Mouse (Mus musculus) heart, postnatal 25 days (tissue): ENCODE measurements around the gene Tpd52l2. TPM values are rescaled to one million over a fixed set of nuclear protein-coding genes. Genes with fewer than 3 reads are reported as not detected.

Experiments
- DNase-seq: peaks from one replicate; pipeline ENCODE4 v3.0.0; 2022; ENCODE audit warnings: low spot score
- intact Hi-C: fragments of 180-260 bp; cut with DNase I; formaldehyde crosslinking; loops from one replicate; pipeline ENCODE4 v1.15.1; 2025
- total RNA-seq, 2 experiments: library from RNA; stranded (reverse); gene quantifications; 2 replicates each; pipeline ENCODE4 v1.2.3; 2021

Gene Tpd52l2
- total RNA-seq, 2 experiments from 2014 or later, result 59.7 to 66.0 TPM

DNA sequence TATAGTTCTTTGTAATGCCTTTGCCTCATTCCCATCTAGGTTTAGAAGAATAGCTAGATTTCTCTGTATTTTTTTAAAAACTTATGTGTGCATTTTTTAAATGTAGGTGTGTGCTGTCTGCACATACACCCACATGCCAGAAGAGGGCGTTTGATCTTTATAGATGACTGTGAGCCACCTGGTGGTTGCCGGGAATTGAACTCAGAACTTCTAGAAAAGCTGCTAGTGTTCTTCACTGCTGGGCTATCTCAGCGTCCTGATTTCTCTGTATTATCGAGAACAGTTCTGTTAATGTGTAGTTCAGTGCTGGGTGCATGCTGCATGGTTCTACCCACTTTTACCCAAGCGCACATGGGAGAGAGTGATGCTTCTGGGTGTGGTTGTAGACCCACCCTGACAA, 25.9 kb downstream of the Tpd52l2 start:
- no peak for DNase-seq
- intact Hi-C loops, result loop anchor here (2.0 kb wide), 1 partner anchor 46 kb away; no protein-coding TSS in a partner anchor

DNA sequence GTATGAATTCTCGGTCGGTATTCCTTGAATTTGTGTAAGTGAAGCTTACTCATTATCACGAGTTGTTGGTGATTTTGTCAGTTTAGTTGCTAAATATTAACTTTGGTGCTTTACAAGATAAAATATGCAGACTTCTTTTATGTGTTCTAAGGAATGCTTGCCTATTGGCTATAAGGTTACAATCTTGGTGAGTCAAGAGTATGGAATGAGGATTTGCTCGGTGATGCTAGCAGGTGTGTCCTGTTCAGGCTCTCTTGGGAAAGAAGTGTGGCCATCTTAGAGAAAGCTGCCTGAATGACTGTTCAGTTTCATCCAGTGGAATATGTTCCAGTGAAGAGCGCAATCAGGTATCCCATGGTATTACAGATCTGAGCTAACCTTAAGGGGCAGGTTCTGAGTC, 28.6 kb downstream of the Tpd52l2 start:
- intact Hi-C loops, result no loop called here
- DNase-seq, result no peak

DNA sequence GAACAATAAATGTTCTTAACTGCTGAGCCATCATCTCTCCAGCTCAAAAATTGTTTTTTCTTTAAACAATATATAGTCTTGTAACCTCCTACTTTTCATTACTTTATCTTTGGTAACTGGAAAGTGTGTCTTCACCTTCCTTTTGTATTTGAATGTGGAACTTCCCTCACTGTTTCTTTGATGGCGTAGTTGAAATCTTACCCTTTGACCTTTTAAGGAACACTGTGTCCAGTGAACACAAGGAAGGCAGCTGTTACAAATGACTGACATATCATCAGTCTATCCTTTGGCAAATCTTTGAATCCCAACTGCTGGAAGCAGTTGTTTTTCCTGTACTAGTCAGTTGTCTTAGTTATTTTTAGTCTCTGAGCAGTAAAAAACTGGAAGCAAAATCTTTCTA, 32.1 kb downstream of the Tpd52l2 start:
- no peak for DNase-seq
- intact Hi-C loops, result no loop called here

DNA sequence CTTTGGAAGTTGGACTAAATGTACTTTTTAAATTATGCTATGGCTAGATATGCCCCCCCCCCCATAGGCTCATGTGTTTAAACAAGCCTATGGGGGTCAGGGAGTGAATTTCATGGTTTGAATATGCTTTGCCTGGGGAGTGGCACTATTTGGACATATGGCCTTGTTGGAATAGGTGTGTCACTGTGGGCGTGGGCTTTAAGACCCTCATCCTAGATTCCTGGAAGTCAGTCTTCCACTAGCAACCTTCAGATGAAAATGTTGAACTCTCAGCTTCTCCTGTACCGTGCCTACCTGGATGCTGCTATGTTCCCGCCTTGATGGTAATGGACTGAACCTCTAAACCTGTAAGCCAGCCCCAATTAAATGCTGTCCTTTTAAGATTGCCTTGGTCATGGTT, 35.6 kb downstream of the Tpd52l2 start:
- intact Hi-C loops, result no loop called here
- DNase-seq, result no peak

DNA sequence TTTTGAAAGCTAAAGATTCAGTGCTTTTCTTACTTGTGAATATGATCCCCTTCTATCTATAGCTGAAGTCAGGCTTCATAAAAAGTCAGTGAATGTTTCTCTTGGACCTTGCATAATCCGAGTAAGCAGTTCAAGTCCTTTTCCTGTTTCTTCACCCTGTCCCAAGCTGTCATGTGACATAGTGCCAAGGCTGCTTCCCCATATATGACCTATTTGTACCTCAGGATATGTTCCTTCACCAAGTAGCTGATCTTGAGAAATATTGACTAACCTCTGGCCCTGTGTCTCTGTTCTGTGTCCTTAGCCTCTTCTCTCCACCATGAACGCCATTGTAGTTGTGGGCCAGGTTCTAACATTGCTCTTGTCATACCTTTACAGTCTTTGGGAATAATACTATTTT, 39.5 kb downstream of the Tpd52l2 start:
- intact Hi-C loops, result no loop called here
- no peak for DNase-seq

DNA sequence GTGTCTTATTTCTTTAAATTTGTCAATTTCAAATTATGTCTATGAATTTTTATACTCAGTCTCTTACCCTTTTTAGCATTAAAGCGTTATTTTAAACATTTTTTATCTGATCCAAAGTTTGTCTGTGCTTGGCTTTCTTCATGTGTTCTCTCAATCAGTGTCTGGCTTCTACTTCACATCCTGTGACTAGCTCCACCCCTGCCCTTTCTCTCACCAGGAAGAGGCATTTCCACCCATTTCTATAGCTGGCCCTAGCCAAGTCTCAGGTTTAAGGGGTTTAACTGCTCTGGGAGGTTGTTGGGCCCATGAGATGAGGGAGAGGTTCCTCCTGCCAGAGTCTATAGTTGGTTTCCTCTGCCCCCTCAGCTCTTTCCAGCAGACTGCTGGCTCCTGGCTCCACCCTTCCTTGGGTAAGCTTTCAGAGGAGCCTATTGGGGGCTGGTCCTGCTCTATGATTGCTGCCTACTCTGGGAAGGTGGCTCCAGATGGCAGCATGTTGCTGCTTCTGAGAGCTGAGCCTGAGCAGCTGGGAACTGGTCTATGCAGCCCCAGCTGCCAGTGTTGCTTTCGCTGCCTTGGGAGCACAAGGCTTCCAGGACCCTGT, 40.6 kb downstream of the Tpd52l2 start:
- DNase-seq, result peak; percentile 12
- intact Hi-C loops, result no loop called here

DNA sequence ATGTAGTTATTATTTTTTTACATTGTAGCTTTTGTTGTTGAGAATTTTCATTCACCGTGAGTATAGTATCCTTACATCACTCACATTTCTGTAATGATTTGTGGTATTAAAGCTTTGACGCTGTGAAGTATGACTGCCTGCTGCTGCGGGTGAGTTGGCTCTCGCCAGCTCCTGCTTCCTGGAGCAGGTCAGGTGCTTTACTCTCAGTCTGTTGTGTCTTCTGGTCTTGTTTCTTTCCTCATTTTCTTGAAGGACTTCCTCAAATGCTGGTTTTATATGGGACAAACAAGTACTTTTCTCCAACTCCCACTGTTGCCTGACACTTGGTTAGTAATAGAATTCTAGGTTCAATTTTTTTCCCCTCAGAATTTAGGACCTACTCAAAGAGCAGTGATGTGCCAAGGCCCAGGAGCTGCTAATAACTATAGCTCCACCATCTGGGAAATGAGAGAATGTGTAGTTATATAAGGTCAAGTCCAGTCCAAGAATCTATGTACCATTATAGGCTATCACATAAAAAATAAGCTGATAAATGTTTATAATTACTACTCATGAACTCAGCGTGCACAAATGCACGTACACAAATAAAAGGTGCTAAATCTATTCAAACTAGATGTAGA, 44.9 kb downstream of the Tpd52l2 start:
- intact Hi-C loops, result no loop called here
- no peak for DNase-seq

DNA sequence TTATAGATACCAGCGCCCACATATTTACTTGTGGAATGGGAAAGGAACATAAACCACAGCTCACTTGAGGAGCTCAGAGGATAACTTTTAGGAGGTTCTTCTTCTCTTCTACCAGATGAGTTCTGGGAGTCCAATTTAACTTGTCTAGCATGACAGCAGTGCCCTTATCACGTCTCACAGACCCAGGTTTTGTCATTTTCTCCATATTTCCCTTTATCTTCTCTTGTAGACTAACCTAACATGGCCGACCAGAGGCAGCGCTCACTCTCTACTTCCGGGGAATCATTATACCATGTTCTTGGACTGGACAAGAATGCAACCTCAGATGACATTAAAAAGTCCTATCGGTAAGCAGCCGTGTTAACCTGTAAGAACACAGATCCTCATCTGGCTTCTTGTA, 49.2 kb downstream of the Tpd52l2 start:
- DNase-seq, result no peak
- intact Hi-C loops, result no loop called here

DNA sequence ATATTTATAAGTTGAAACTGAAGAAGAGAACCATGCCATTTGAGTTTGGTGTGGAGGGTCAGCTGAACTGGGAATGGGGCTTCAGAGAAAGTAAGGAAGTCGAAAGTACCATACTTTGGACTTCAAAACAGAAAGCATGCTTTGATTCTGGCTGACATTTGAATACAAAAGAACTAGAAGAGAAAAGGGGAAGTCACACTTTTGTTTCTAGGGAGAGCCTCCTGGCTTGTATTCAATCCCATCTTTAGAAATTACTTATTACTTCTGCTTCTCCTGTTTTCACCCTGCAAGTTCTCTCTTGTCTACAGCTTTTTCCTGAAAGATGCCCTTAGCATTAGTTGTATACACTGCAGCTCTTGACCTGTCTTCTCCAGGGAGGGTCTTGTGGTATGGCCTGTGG, 51.3 kb downstream of the Tpd52l2 start:
- no peak for DNase-seq
- intact Hi-C loops, result no loop called here

DNA sequence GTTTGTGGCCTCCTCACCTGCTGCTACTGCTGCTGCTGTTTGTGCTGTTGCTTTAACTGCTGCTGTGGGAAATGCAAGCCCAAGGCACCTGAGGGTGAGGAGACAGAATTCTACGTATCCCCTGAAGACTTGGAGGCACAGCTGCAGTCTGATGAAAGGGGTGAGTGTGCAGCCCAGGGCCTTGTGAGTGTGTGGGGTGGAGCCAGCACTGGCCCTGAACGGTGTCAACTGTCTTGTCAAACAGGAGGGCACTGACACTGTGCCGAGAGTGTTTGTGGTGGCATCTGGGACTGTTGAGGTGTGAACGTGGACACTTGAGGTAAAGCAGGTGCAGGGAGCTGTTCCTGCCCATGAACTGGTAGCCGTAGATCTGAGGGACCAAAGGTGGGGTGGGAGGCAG, 51.7 kb downstream of the Tpd52l2 start:
- DNase-seq, result no peak

DNA sequence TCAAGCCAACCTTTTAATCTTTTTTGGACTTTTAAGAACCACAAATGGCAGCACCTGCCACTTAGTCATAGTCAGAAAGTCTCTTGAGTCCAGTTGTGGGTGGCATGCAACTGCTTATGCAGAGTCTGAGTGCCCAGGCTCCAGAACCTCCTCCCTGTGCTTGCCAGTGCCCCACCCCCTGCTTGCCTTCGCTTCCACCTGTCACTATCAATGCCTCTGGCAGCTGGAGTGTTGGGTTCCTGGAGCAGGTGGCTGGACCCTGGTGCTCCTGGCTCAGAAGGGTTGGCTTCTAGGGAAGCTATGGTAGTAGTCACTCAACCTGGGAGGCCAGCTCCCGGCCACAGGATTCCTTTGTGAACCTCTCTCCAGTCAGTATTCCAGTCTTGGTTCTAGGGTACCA, 53.3 kb downstream of the Tpd52l2 start:
- intact Hi-C loops, result no loop called here
- DNase-seq, result no peak

More for the DNA sequence above, 51.7 kb downstream of the Tpd52l2 start:
- intact Hi-C loops, result no loop called here

DNA sequence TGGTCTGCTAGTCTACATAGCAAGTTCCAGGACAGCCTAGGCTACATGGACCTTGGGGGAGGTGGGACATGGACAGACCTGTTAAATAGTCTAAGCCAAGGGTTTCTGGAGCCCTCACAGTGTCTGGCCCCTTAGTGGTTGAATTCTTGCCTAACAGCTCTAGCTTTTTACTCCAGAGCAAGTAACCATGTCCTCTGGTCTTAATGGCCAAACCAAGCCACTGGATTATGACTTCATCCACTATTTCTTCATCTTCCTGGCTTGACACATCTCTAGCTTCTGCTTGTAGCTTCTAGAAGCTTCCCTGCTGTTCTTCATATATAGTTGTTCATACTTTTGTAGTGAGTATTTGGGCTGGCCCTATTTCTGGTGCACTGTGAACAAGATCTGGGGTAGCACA, 56.8 kb downstream of the Tpd52l2 start:
- intact Hi-C loops, result no loop called here
- no peak for DNase-seq

DNA sequence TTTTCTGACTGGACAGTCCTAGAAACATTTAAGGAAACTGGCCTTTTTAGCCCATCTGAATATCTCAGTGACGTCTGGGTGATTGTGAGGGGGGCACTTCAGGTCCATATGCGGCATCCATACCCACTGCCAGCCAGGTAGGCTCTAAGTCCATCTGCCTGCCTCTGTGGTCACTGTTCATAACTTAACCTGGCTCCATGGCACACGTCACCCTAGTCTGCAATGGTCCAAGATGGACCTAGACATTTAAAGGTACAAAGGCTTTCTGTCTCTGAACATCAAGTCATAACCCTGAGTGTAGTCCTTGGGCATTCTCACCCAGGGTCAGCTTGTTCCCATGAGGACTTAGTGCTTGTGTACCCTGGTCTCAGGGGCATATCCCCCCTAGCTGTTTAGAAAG, 70.4 kb downstream of the Tpd52l2 start:
- no peak for DNase-seq
- intact Hi-C loops, result loop anchor here (5.0 kb wide), 1 partner anchor 155 kb away; no protein-coding TSS in a partner anchor

Other genes with a start within 250 kb of the Tpd52l2 start
- gene Gmeb2, start 209.1 kb upstream of the Tpd52l2 start, total RNA-seq, result 10 to 100 TPM in 1 of 2 experiments, 1 to 10 TPM in 1; 8.5 to 10.5 TPM
- under 1 TPM; 0.45 to 0.52 TPM for gene Stmn3, start 182.6 kb upstream of the Tpd52l2 start, total RNA-seq
- gene Rtel1, start 177.4 kb upstream of the Tpd52l2 start, total RNA-seq, result 10 to 100 TPM; 13.2 to 13.4 TPM
- gene Zgpat, start 132.2 kb upstream of the Tpd52l2 start, total RNA-seq, result 10 to 100 TPM; 18.3 to 21.2 TPM
- 10 to 100 TPM; 54.3 to 54.9 TPM for gene Arfrp1, start 131.7 kb upstream of the Tpd52l2 start, total RNA-seq
- gene Lime1, start 117.1 kb upstream of the Tpd52l2 start, total RNA-seq, result 1 to 10 TPM; 7.0 to 7.4 TPM
- 10 to 100 TPM; 10.1 to 14.2 TPM for gene Zbtb46, start 37.7 kb upstream of the Tpd52l2 start, total RNA-seq
- not detected for gene Abhd16b, start 3.9 kb upstream of the Tpd52l2 start, total RNA-seq
- gene Dnajc5, start 23.3 kb downstream of the Tpd52l2 start, total RNA-seq, result 10 to 100 TPM; 65.4 to 67.8 TPM
- gene Uckl1, start 87.8 kb downstream of the Tpd52l2 start, total RNA-seq, result 10 to 100 TPM; 39.0 to 46.7 TPM
- gene Prpf6, start 94.7 kb downstream of the Tpd52l2 start, total RNA-seq, result 10 to 100 TPM; 29.2 to 32.7 TPM
- 10 to 100 TPM; 18.3 to 18.7 TPM for gene Zfp512b, start 95.7 kb downstream of the Tpd52l2 start, total RNA-seq
- gene Samd10, start 102.1 kb downstream of the Tpd52l2 start, total RNA-seq, result 1 to 10 TPM; 1.2 to 1.4 TPM
- gene Gm29797, start 159.9 kb downstream of the Tpd52l2 start, total RNA-seq, result not detected
- 10 to 100 TPM; 40.2 to 56.9 TPM for gene Sox18, start 174.5 kb downstream of the Tpd52l2 start, total RNA-seq
- gene Tcea2, start 183.2 kb downstream of the Tpd52l2 start, total RNA-seq, result 1 to 10 TPM; 5.8 to 6.4 TPM
- 1 to 10 TPM; 5.8 to 7.7 TPM for gene Rgs19, start 196.8 kb downstream of the Tpd52l2 start, total RNA-seq
- not detected for gene Lkaaear1, start 201.3 kb downstream of the Tpd52l2 start, total RNA-seq
- gene Oprl1, start 217.9 kb downstream of the Tpd52l2 start, total RNA-seq, result not detected